Mouse (Mus musculus) heart, embryonic 14.5 days (tissue): Measurements from ENCODE around the gene Adra1d. TPM values are rescaled to one million over a fixed set of nuclear protein-coding genes. Genes with fewer than 3 reads are reported as not detected.

Experiments
- ATAC-seq: fragments of 200-750 bp; cut with Nextera tagmentation; 2 replicates; pipeline ENCODE4 v1.8.0; 2017; ENCODE audit warnings: low read depth, moderate TSS enrichment; ENCODE audit not compliant: insufficient number of reproducible peaks, insufficient read depth, low FRiP score
- H3K27ac ChIP-seq, 2 experiments: fragments of 200-500 bp in 1 of 2; fragments of 300-500 bp in 1 of 2; sonication (generic) in 1 of 2; replicated peaks in 1 of 2; 2 replicates each; pipeline ENCODE4 v1.5.1; 2012 to 2014; ENCODE audit warnings: low read depth in 2 of 2, low read length in 2 of 2, control low read depth in 1 of 2, mild to moderate bottlenecking in 1 of 2, mixed read lengths in 1 of 2; ENCODE audit not compliant: control insufficient read depth in 1 of 2, insufficient read depth in 1 of 2
- H3K27me3 ChIP-seq: fragments of 300-500 bp; sonication (generic); 2 replicates; pipeline ENCODE4 v1.6.1; 2014; ENCODE audit warnings: mild to moderate bottlenecking, low read length, control low read depth; ENCODE audit not compliant: control insufficient read depth, insufficient read depth
- H3K36me3 ChIP-seq: fragments of 300-500 bp; sonication (generic); 2 replicates; pipeline ENCODE4 v1.6.1; 2014; ENCODE audit warnings: mild to moderate bottlenecking, control low read depth, low read length, mixed read lengths; ENCODE audit not compliant: control insufficient read depth, insufficient read depth
- H3K4me1 ChIP-seq, 2 experiments: fragments of 200-500 bp in 1 of 2; fragments of 300-500 bp in 1 of 2; sonication (generic) in 1 of 2; 2 replicates each; pipeline ENCODE4 v1.6.1; 2012 to 2014; ENCODE audit warnings: low read length in 2 of 2, control low read depth in 1 of 2, mixed read lengths in 1 of 2; ENCODE audit not compliant: control insufficient read depth in 2 of 2, insufficient read depth in 2 of 2
- H3K4me2 ChIP-seq: fragments of 300-500 bp; sonication (generic); 2 replicates; pipeline ENCODE4 v1.6.1; 2014; ENCODE audit warnings: mild to moderate bottlenecking, low read length
- H3K4me3 ChIP-seq, 2 experiments: fragments of 200-500 bp in 1 of 2; fragments of 300-500 bp in 1 of 2; sonication (generic) in 1 of 2; 2 replicates each; pipeline ENCODE4 v1.5.1; 2012 to 2014; ENCODE audit warnings: low read length in 2 of 2, mild to moderate bottlenecking in 2 of 2, control low read depth in 1 of 2, low read depth in 1 of 2, moderate library complexity in 1 of 2; ENCODE audit not compliant: control insufficient read depth in 1 of 2, insufficient read depth in 1 of 2
- H3K9ac ChIP-seq: fragments of 300-500 bp; sonication (generic); 2 replicates; pipeline ENCODE4 v1.6.1; 2014; ENCODE audit warnings: mild to moderate bottlenecking, low read length
- H3K9me3 ChIP-seq: fragments of 300-500 bp; sonication (generic); 2 replicates; pipeline ENCODE4 v1.6.1; 2016; ENCODE audit warnings: low read length, control low read depth; ENCODE audit not compliant: control insufficient read depth
- WGBS: fragments of 180-500 bp; shearing (Covaris S2); extraction: QIAGEN DNeasy Blood & Tissue Kit; methylation state at CpG from one replicate; pipeline ENCODE4 v1.1.7; 2014; 5-methylcytosine and 5-hydroxymethylcytosine counted together
- polyA plus RNA-seq: library from polyadenylated mRNA; unstranded; fragments of >200 nt; fragmentation: Nextera tagmentation; extraction: Ambion mirVana; gene quantifications from 2 replicates; pipeline ENCODE4 v1.2.1, GENCODE M21; 2014

Gene Adra1d
- polyA plus RNA-seq, 1 experiment from 2014 or later: 1.1 TPM

GRCm38 (mm10) chr2:131506358-131506757 is 55.7 kb downstream of the Adra1d start:
- Histone ChIP-seq H3K27me3 (no peaks in the 10 kb centered on the region), H3K27ac (no peak overlapping the region), H3K9me3 (no peaks in the 10 kb centered on the region), H3K4me1 (peaks cover 18 to 41% of the 10 kb centered on the region in 2 experiments), H3K9ac (no peak overlapping the region), H3K4me3 (no peak overlapping the region), H3K36me3 (no peaks in the 10 kb centered on the region), H3K4me2 (no peak overlapping the region)
- 57% methylated on average over 3 of the region's 3 CpGs for WGBS
- no peak for ATAC-seq

DNA sequence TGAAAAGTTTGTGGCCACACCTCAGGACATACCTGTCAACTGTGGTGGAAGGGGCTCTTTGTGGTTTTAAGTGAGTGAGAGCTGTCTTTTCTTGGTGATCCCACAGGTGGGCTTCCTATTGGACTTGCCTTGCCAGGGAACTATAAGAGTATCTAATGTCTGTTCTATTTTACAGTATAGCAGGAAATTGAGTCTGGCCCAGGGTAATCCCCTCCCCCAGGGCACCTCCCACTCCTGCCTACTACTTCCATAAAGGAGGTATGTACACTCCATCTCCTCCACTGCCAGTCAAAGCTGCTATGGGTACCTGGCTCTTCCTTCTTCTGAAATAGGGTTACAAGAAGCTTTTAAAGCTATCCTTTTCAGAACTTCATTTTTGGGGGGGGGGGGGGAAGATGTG is 56.7 kb downstream of the Adra1d start:
- Histone ChIP-seq H3K9me3 (no peaks in the 10 kb centered on the region), H3K4me1 (peaks cover 18 to 37% of the 10 kb centered on the region in 2 experiments), H3K27me3 (no peaks in the 10 kb centered on the region), H3K9ac (no peak overlapping the region), H3K4me3 (no peak overlapping the region), H3K27ac (no peak overlapping the region), H3K36me3 (no peaks in the 10 kb centered on the region), H3K4me2 (no peak overlapping the region)
- ATAC-seq: no peak

DNA sequence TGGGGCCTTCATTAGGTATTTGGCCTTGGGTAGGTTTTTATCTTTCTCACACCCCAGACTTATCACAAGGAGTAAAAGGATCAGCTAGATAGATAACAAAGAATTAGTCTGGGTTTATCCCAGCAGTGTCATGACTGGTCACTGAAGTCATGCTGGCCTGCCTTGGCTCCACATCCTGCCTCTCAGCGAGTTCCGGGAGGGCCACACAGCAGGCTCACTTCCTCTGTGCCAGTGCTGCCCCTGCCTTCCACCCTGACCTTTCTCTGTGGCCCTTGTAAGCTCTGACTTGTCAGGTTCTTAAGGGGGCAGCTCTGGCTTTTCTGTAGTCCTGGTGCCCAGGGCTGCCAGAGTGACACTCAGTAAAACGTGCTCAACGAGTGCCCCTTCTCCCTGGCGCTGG is 59.5 kb downstream of the Adra1d start:
- WGBS: 56% methylated on average over 5 of the region's 5 CpGs
- H3K27ac ChIP-seq: no peak overlapping the region
- no peak overlapping the region for H3K4me3 ChIP-seq
- peaks cover 10 to 14% of the 10 kb centered on the region in 2 experiments; a peak in 3 of 4 replicates for H3K4me1 ChIP-seq
- no peaks in the 10 kb centered on the region for H3K27me3 ChIP-seq
- no peak overlapping the region for H3K9ac ChIP-seq
- ATAC-seq: no peak
- no peaks in the 10 kb centered on the region for H3K9me3 ChIP-seq
- no peak overlapping the region for H3K4me2 ChIP-seq
- no peaks in the 10 kb centered on the region for H3K36me3 ChIP-seq

GRCm38 (mm10) chr2:131501886-131502285 is 60.2 kb downstream of the Adra1d start:
- Histone ChIP-seq H3K27ac (no peak overlapping the region), H3K4me1 (peaks cover 10 to 13% of the 10 kb centered on the region in 2 experiments; a peak in 3 of 4 replicates), H3K4me3 (no peak overlapping the region), H3K36me3 (no peaks in the 10 kb centered on the region), H3K4me2 (no peak overlapping the region), H3K9ac (no peak overlapping the region), H3K27me3 (no peaks in the 10 kb centered on the region), H3K9me3 (no peaks in the 10 kb centered on the region)
- ATAC-seq: no peak
- 49% methylated on average over 5 of the region's 5 CpGs for WGBS

DNA sequence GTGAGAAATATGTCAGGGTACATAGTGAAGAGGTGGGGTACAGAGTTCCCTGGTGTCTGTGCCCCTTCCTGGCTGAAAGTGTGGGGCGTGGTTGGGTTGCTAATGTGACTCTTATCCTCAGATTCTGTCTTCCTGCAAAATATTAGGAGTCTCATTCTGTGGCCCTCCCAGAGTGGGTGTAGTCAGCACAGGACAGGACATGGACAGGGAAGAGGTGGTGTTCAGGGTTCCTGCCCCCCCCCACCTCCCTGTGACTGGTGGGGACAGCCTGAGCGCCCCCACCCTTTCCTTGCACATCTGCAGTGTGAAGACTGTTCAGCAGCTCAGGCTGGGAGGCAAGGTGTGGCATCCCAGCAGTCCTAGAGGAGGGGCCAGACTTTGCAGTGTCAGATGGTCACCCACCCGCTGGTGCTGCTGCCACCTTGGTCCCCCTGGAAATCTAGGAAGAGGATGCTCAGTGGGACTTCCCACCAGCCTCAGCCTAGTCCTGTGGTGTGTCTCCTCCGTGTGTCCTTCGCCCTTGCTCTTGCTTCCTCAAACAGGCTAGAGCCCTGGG is 62.7 kb downstream of the Adra1d start:
- WGBS: 68% methylated on average over 5 of the region's 5 CpGs
- no peak overlapping the region for H3K4me3 ChIP-seq
- H3K27me3 ChIP-seq: no peaks in the 10 kb centered on the region
- H3K27ac ChIP-seq: no peak overlapping the region
- no peak for ATAC-seq
- H3K9me3 ChIP-seq: no peaks in the 10 kb centered on the region
- no peak overlapping the region for H3K9ac ChIP-seq
- H3K4me1 ChIP-seq: peaks cover 7 to 16% of the 10 kb centered on the region in 2 experiments; a peak in 3 of 4 replicates
- no peaks in the 10 kb centered on the region for H3K36me3 ChIP-seq
- H3K4me2 ChIP-seq: no peak overlapping the region

GRCm38 (mm10) chr2:131498219-131498618 is 63.9 kb downstream of the Adra1d start:
- Histone ChIP-seq H3K27ac (no peak overlapping the region), H3K4me1 (peaks cover 7 to 20% of the 10 kb centered on the region in 2 experiments; a peak in 3 of 4 replicates), H3K4me3 (no peak overlapping the region), H3K36me3 (no peaks in the 10 kb centered on the region), H3K27me3 (no peaks in the 10 kb centered on the region), H3K9ac (no peak overlapping the region), H3K4me2 (no peak overlapping the region), H3K9me3 (no peaks in the 10 kb centered on the region)
- no peak for ATAC-seq
- 61% methylated on average over 7 of the region's 7 CpGs for WGBS

DNA sequence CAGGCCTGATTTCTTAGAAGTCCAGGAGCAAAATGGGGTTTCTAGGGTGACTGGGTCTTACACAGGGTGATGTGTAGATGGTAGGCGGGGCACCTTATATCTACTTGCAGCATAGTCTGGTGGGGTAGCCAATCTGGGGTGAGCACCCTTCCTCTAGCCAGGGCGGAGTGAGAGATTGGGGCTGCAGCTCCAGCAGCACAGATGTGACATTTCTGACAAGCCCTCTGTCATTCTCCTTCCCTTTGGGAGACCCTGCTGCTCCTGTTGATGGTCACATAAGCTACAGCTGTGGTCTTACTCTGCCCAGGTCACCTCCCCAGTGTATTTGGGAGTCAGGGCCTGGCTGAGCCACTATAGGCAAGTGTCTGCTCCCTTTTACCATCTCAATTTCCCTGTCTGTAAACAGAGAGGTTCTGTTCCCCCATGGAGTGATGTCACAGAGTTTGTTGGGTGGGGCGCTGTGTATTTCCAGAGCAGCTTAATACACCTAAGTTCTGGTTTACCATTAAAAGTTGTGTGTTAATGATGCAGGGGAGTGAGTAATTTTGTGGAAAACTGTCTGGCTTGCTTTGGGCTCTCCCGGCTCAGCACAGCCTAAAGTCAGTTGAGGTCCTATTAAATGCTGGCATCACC is 64.7 kb downstream of the Adra1d start:
- no peak overlapping the region for H3K9ac ChIP-seq
- ATAC-seq: no peak
- H3K27me3 ChIP-seq: no peaks in the 10 kb centered on the region
- H3K9me3 ChIP-seq: no peaks in the 10 kb centered on the region
- no peaks in the 10 kb centered on the region for H3K36me3 ChIP-seq
- 78% methylated on average over 4 of the region's 4 CpGs for WGBS
- peaks cover 8 to 21% of the 10 kb centered on the region in 2 experiments; a peak in 3 of 4 replicates for H3K4me1 ChIP-seq
- H3K27ac ChIP-seq: no peak overlapping the region
- no peak overlapping the region for H3K4me2 ChIP-seq
- H3K4me3 ChIP-seq: no peak overlapping the region
